In the genomic region with DNA sequence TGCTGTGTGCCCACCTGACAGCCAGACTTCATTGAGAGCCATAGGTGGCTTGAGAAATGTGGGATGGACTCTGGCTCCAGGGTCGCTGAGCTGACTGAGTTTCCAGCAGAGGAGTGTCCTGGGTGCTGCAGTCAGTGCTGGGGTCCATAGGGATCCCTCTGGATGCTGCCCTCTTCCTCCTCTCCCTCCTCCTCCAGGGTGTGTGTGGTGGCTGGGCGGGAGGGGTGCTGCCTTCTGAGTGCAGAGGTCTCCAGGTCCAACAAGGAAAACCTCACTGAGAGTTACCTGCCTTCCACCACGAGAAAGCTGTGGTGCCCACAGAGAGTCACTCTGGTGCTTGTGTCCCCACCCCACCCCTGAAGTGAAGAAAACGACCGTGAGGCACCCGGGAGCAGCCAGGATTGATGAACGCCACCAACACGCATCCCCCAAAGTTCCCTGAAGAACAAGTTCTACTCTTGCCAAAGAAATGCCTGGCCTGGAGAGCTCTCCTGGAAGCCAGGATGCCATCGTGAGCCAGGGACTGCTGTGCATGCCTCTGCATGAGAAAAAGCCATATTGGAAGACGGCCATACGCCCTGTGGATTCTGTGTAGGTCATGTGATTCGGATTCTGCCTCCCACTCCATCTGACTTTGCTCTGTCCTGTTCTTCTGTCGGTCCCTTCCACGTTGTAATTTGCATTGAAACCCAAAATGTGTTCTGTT, we compare ENCODE assay signal across 11 mouse cellular contexts. TPM values are rescaled to one million over a fixed set of nuclear protein-coding genes. Genes with fewer than 3 reads are reported as not detected.
DNase-seq lines count a peak whose midpoint lies in the region; ATAC-seq and TF ChIP-seq lines count a peak whose summit lies in the region.
"Had no signal": no experiment of that assay in that cellular context is flagged by ENCODE, and none has a peak within 500 bp of the region (broad histone marks: within the 10 kb centered on the region; RNA-seq: fewer than 3 reads in every experiment).

No protein-coding gene starts in this region.

- H3K4me3 ChIP-seq in heart, adult 2 months: no peak overlapping the region
- H3K4me3 ChIP-seq in heart, embryonic 11.5 days (ENCODE audit: low read depth, low read length): no peak overlapping the region
- H3K4me3 ChIP-seq in cerebellum, adult 2 months (replicated peaks; ENCODE audit: insufficient read depth, low read depth, low read length): no peak overlapping the region
- no peak overlapping the region for H3K4me3 ChIP-seq in intestine, embryonic 15.5 days (replicated peaks)

- H3K36me3 ChIP-seq in heart, adult 2 months (ENCODE audit: control insufficient read depth, insufficient read depth, low read length): no peaks in the 10 kb centered on the region
- peaks cover 3% of the 10 kb centered on the region; the same call in 1 of the 2 replicates for H3K36me3 ChIP-seq in heart, embryonic 11.5 days (ENCODE audit: control insufficient read depth, insufficient read depth, low read length)
- peaks cover 5% of the 10 kb centered on the region; the same call in 1 of the 2 replicates for H3K36me3 ChIP-seq in intestine, embryonic 15.5 days

- peak; percentile 37 to 58 for DNase-seq in heart, adult 2 months
- DNase-seq in cerebellum, adult 2 months: peak; percentile 67 to 75
- DNase-seq in heart, postnatal 10 days: peak; percentile 66 to 69
- DNase-seq in left cerebral cortex, postnatal 36 days (ENCODE audit: low spot score in 2 of 2): peak; percentile 29 to 32
- DNase-seq in adipocyte (ENCODE audit: low spot score): no peak

- H3K9ac ChIP-seq in heart, adult 2 months (ENCODE audit: low read depth, low read length): no peak overlapping the region
- no peak overlapping the region for H3K9ac ChIP-seq in heart, embryonic 11.5 days (ENCODE audit: low read depth, low read length)
- no peak overlapping the region for H3K9ac ChIP-seq in intestine, embryonic 15.5 days

- no peaks in the 10 kb centered on the region for H3K9me3 ChIP-seq in heart, embryonic 11.5 days (replicated peaks; ENCODE audit: control insufficient read depth, low read length)
- H3K9me3 ChIP-seq in intestine, embryonic 15.5 days: no peaks in the 10 kb centered on the region

- no peaks in the 10 kb centered on the region for H3K27me3 ChIP-seq in heart, adult 2 months (ENCODE audit: control insufficient read depth, insufficient read depth, low read length)
- no peaks in the 10 kb centered on the region for H3K27me3 ChIP-seq in heart, embryonic 11.5 days (ENCODE audit: control insufficient read depth, insufficient read depth, low read length)
- H3K27me3 ChIP-seq in cerebellum, adult 2 months (ENCODE audit: control insufficient read depth, insufficient read depth, low read length): no peaks in the 10 kb centered on the region
- H3K27me3 ChIP-seq in intestine, embryonic 15.5 days (replicated peaks): no peaks in the 10 kb centered on the region

- WGBS in heart, adult 2 months: 61% methylated on average over 14 of the region's 14 CpGs
- 81% methylated on average over 14 of the region's 14 CpGs for WGBS in heart, embryonic 11.5 days (ENCODE audit: insufficient replicate concordance)
- WGBS in cerebellum, adult 2 months: 8% methylated on average over 14 of the region's 14 CpGs
- WGBS in intestine, embryonic 15.5 days: 78% methylated on average over 14 of the region's 14 CpGs

- H3K27ac ChIP-seq in heart, adult 2 months: no peak overlapping the region
- no peak overlapping the region for H3K27ac ChIP-seq in heart, embryonic 11.5 days (ENCODE audit: low read depth, low read length)
- no peak overlapping the region for H3K27ac ChIP-seq in cerebellum, adult 2 months (ENCODE audit: insufficient read depth, low read length)
- H3K27ac ChIP-seq in intestine, embryonic 15.5 days: no peak overlapping the region

- no peak for TF ChIP-seq EP300 in heart, adult 2 months (IDR thresholded peaks at IDR 0.05; ENCODE audit: insufficient read depth, low read depth, low read length)

- TF ChIP-seq CTCF in heart, adult 2 months (IDR thresholded peaks at IDR 0.05): no peak
- no peak for TF ChIP-seq CTCF in cerebellum, adult 2 months (IDR thresholded peaks at IDR 0.05; ENCODE audit: borderline replicate concordance, insufficient read depth, low read depth, low read length)

- no peak for TF ChIP-seq POLR2A in heart, adult 2 months (IDR thresholded peaks at IDR 0.05; ENCODE audit: insufficient read depth, low read depth, low read length)
- no peak for TF ChIP-seq POLR2A in cerebellum, adult 2 months (IDR thresholded peaks at IDR 0.05; ENCODE audit: borderline replicate concordance, insufficient read depth, low read length)

- no peaks in the 10 kb centered on the region for H3K79me2 ChIP-seq in heart, adult 2 months (replicated peaks; ENCODE audit: control insufficient read depth, insufficient read depth, low read length)

- H3K4me2 ChIP-seq in heart, embryonic 11.5 days: no peak overlapping the region
- no peak overlapping the region for H3K4me2 ChIP-seq in intestine, embryonic 15.5 days (replicated peaks)

- ATAC-seq in heart, embryonic 11.5 days (replicated peaks; ENCODE audit: insufficient number of reproducible peaks, low FRiP score, low TSS enrichment): no peak
- ATAC-seq in erythroblast, adult 5-6 weeks (replicated peaks; ENCODE audit: low FRiP score, poor library complexity, severe bottlenecking): no peak
- no peak for ATAC-seq in intestine, embryonic 15.5 days

- H3K4me1 ChIP-seq in heart, adult 2 months (ENCODE audit: control insufficient read depth, insufficient read depth, low read length): peaks cover 2% of the 10 kb centered on the region; the same call in 1 of the 2 replicates
- no peaks in the 10 kb centered on the region for H3K4me1 ChIP-seq in heart, embryonic 11.5 days (ENCODE audit: control insufficient read depth, insufficient read depth, low read length)
- peaks cover 19% of the 10 kb centered on the region for H3K4me1 ChIP-seq in cerebellum, adult 2 months (ENCODE audit: control insufficient read depth, insufficient read depth, low read length)
- no peaks in the 10 kb centered on the region for H3K4me1 ChIP-seq in intestine, embryonic 15.5 days (replicated peaks)

- intact Hi-C loops in heart, adult 2 months (cut with DNase I): no loop called here
- intact Hi-C loops in heart, postnatal 10 days (cut with DNase I): no loop called here
- intact Hi-C loops in left cerebral cortex, postnatal 36 days (cut with DNase I): no loop called here

RNA-seq across cellular contexts. Expression of a gene that starts 46.1 kb away (rescaled TPM):
- not detected for total RNA-seq in heart, adult 2 months (2021)
- not detected in 2 replicates for polyA plus RNA-seq in heart, adult 2 months (2012; rRNA removed)
- 0.19 TPM in 1 of 2 replicates, not detected in the other for polyA plus RNA-seq in heart, embryonic 11.5 days (2014; fragmentation: Nextera tagmentation; extraction: Ambion mirVana)
- polyA plus RNA-seq in cerebellum, adult 2 months (2012; rRNA removed): not detected in 2 replicates
- total RNA-seq in heart, postnatal 10 days (2021): not detected
- total RNA-seq in left cerebral cortex, postnatal 36 days (2021): not detected
- total RNA-seq in erythroblast, adult 5-6 weeks (2015; ENCODE audit: low replicate concordance): 217 and 263 TPM in 2 replicates
- 104 and 130 TPM in 2 replicates for total RNA-seq in erythroblast, adult 5-6 weeks (2017; ENCODE audit: low replicate concordance)
- 0.40 and 1.3 TPM in 2 replicates for polyA plus RNA-seq in intestine, embryonic 15.5 days (2015; fragmentation: Nextera tagmentation; extraction: Ambion mirVana)
- total RNA-seq: CH12.LX had no signal
- polyA plus RNA-seq: large intestine, adult 2 months; neural tube, embryonic 14.5 days had no signal

Comparison
In these comparisons a context has a peak if more than half of its experiments do, and no peak if none do; other contexts are left out.
1. RNA of a gene that starts 46.1 kb away (total RNA-seq): 104 to 263 TPM in erythroblast, adult 5-6 weeks; not detected in left cerebral cortex, postnatal 36 days, not detected in heart, adult 2 months and not detected in heart, postnatal 10 days; every median in the first group is over 10 times any median in the second.